Mouse (Mus musculus): ENCODE data around the gene B4galnt3. TPM values are rescaled to one million over a fixed set of nuclear protein-coding genes. Genes with fewer than 3 reads are reported as not detected.

Gene B4galnt3
- total RNA-seq, 2 experiments from 2014 or later, result 3.7 to 4.6 TPM

GRCm38 (mm10) chr6:120274181-120274580 lies 20.2 kb downstream of the B4galnt3 start:
- no peak for DNase-seq

DNA sequence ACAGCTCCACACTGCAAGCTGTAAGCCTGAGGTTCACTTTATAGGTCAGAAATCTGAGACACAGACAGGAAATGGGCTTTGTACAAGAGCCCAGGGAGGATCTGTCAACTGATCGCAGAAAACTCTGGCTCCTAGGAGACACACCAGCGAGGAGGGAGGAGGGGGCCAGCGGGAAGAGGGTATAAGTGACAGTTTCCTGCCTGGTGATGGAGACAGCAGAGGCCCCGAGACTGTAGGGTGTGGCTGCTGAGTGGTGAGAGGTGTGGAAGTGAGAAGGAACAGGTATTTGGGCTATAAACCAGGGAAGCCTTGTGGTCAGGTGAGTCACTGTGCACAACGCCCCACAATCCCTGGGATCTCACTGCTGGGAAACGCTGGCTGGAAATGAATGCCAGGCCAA lies 30.2 kb downstream of the B4galnt3 start:
- no peak for DNase-seq

- DNase-seq, result no peak
Observed at GRCm38 (mm10) chr6:120263608-120264007, 30.8 kb downstream of the B4galnt3 start.

DNA sequence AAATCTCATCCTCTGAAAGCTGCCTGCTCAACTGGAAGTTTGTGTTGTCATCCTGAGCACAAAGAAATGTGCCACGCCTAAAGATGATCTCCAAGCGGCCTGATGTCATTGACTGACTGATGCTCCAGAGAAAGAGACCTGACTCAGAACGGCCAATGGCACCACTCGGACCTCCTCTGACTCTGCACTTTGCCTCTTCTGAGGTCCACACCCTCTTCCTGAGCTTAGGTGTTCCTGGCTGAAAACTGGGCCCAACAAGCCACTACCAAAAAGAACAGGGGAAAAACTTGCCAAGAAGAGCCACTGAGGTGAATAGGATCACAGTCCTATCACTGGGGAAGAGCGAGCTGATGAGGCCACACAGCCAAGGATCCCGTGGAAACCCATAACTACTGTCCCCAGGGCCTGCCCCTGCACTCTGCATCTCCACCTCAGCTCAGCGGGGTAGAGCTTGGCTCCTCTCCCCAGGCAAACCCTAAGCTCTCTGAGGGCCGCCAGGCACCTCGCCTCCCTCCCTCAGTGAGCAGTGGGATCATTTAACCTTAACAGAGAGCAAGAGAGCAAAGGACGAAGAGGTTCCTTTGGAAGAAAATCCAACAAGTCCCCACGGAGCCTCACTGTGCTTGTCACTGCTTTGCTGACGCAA lies 31.4 kb downstream of the B4galnt3 start:
- no peak for DNase-seq

- no peak for DNase-seq
Observed at GRCm38 (mm10) chr6:120259481-120259880, 34.9 kb downstream of the B4galnt3 start.

DNA sequence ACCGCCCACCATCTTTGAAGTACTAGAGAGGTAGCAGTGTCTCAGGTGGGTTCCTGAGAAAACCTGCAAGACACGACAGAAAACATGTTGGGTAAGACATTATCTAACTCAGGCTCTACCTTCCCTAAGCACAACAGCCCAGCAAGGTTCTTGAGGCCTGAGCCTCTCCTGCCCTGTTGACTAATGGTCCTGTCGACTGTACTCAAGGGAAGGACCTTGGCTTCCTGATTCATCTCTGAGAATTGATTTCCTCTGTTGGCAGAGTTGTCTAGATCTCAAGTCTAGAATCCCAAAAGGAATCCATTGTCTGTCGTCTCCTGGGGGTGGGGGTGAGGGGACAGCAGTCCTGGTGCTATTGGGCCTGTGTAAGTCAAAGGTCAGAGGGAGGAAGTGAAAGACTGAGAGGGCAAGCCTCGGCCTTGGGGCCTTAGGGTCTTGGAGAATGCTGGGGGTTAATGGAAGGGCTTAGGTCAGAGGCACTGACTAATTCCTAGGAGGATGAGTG lies 37.9 kb downstream of the B4galnt3 start:
- peak; percentile 31 for DNase-seq

GRCm38 (mm10) chr6:120255701-120256100 lies 38.7 kb downstream of the B4galnt3 start:
- DNase-seq, result no peak

GRCm38 (mm10) chr6:120255144-120255543 lies 39.2 kb downstream of the B4galnt3 start:
- no peak for DNase-seq

GRCm38 (mm10) chr6:120254640-120255039 lies 39.7 kb downstream of the B4galnt3 start:
- no peak for DNase-seq

DNA sequence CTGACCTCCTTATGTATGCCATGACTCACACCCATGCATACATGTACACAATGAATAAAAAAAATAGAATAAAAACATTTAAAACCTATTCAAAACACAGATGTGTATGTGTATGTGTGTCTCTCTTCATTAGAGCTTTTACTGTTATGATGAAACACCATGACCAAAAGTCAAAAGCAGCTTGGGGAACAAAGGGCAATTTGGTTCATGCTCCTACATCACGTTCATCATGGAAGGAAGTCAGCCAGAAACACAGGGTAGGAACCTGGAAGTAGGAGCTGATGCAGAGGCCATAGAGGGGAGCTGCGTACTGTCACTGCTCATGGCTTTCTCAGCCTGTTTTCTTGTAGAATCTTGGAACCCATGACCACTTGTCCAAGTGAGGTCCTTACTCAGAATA lies 41.6 kb downstream of the B4galnt3 start:
- no peak for DNase-seq

DNA sequence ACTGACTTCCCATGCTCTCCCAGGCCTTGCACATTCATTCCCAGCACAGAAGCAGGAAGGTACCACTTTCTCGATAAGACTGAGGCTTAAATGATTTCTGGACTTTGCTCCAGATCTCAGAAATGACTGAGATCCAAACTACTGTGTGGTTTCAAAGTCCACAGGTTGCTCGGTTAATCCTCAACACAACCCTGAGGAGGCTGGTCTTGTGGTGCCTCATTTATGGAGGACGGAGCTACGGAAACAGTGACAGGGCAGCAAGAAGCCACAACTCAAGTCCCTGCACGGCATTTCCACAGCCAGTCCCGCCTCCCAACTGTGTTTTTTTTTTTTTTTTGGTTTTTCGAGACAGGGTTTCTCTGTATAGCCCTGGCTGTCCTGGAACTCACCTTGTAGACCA lies 43.3 kb downstream of the B4galnt3 start:
- DNase-seq, result no peak

DNA sequence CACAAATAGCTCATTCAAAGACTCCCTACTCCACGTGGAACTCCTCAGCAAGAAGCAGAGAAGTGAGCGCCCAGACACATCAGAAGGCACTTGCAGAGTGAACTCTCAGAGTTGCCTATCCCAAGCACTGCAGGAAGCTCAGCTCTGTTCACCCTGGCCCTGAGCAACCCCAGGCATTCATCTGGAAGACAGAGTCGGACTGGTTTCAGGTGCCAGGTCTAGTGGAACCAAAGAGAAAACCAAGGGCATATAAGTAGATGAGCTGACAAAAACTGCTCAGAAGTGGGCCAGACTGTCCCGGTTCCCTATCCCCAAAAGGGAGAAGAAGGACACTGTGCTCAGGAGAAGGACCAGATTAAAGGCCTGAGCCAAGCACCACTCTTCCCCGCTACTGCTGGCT lies 44.5 kb downstream of the B4galnt3 start:
- no peak for DNase-seq

- DNase-seq, result peak; percentile 13
Observed at GRCm38 (mm10) chr6:120246676-120247075, 47.7 kb downstream of the B4galnt3 start.

- peak; percentile 26 for DNase-seq
Observed at GRCm38 (mm10) chr6:120243250-120243649, 51.1 kb downstream of the B4galnt3 start.

GRCm38 (mm10) chr6:120242530-120242929 lies 51.8 kb downstream of the B4galnt3 start:
- DNase-seq, result no peak

GRCm38 (mm10) chr6:120241453-120241852 lies 52.9 kb downstream of the B4galnt3 start:
- no peak for DNase-seq

DNA sequence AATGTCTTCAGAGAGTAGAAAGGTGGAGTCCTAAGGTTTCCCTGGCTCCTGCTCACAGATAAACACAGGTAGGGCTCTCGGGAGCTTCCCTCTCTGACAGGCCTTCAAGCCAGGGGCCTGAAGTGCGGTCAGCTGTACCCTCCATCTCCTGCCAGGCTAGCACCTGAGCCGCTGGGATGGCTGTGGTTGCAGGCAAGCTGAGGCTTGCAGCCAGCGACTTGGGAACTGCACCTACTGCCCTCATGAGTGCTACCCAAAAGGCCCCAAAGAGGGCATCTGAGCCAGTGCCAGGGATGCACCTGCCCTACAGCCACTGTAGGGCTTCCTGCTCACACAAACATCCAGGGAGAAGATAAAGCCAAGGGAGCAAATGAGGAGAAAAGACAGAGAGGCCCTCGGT lies 53.9 kb downstream of the B4galnt3 start:
- DNase-seq, result no peak

DNA sequence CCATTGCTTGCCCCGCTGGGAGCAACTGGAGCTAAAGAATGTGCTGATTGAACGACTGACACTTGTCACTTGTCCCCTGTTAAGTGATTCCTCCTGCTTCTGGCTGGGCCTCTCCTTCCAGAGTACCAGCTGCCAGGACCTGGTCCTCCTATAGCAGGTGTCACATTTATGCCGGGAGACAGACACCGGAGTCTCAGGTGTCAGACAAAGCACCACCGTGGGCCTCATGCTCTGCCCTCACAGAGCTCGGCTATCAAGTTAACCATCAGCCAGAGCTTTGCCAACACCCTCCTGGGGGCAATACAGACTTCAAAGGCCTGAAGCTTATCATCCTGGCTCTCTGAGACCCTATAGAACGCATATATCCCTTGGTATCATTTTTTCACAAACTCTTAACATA lies 58.5 kb downstream of the B4galnt3 start:
- no peak for DNase-seq

GRCm38 (mm10) chr6:120232885-120233284 lies 61.5 kb downstream of the B4galnt3 start:
- no peak for DNase-seq

DNA sequence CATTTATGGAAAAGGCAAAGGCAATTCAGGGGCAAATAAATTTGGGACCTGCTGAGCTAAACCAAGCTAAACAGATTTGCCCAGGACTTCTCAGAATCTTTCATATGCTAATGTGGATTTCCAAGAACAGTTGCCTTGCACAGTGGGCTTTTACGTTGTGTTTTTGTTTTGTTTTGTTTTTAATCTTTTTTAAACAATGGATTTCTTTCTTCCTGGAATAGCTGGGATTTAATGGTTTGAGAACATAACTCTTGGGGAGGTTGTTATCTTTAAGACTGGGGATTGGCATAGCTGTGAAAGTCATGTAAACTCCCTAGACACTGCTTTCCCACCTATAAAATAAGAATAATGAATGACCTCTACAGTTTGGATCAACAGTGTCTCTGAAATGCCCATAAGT lies 63.9 kb downstream of the B4galnt3 start:
- DNase-seq, result no peak

GRCm38 (mm10) chr6:120229806-120230205 lies 64.6 kb downstream of the B4galnt3 start:
- no peak for DNase-seq

DNA sequence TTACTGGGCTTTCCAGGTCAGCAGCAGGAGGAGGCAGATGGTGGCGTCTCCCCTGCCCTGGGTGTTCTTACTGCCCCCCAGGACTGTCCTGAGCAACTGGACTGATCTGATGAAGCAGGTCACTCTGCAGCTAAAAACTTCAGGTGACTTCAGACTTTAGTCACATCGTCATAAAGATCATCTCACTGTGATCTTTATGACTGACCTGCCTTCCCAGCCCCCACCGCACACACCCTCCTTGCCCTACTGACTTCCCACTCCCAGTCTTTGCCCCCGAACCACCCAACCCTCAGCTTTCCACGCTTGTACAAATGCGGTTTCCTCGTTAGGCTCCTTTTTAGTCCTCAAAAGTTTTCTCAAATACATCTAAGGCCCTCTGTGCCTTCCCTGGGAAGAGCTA lies 67.3 kb downstream of the B4galnt3 start:
- no peak for DNase-seq

DNA sequence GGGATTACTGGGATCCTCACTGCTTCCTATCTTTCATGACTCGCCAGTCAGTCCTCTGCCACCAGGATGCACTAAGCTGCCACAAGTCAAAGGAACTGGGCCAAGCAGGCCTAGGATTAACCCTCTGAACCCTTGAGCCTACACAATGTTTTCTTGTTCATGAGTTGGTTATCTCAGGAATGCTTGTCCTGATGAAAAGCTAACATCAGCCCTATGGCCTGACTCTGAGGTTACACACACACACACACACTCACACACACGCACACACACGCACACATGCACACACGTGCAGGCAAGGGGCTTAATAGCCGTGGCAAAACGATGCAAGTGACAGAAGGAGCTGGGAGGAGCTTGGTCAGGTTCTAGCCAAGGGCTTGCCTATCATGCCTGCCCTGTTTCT lies 69.0 kb downstream of the B4galnt3 start:
- DNase-seq, result no peak

- DNase-seq, result peak; percentile 81
Observed at GRCm38 (mm10) chr6:120222669-120223068, 71.7 kb downstream of the B4galnt3 start.

DNA sequence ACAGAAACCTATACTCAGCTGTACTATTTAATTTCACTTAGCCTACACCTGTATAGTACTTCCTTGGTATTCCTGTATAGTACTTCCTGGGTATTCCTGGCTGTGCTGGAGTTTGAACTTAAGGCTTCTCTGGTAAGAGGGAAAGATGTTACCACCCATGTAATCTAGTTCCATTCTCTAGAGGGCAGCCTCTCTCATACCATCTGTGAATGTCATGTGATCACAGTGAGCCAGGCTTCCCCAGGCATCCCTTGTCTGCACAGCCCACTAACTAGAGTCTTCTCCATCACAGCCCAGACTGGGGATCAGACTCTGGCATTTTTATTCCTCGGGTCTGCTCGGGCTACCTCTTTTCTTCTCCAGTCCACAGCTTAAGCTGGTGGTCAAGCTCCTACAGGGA lies 75.1 kb downstream of the B4galnt3 start:
- no peak for DNase-seq

All from adrenal gland, postnatal 10 days (tissue).